Mouse (Mus musculus) megakaryocyte-erythroid progenitor cell, adult 5-6 weeks (primary cell): Measurements from ENCODE around the gene Vmn2r94. TPM values are rescaled to one million over a fixed set of nuclear protein-coding genes. Genes with fewer than 3 reads are reported as not detected.

Experiments
- ATAC-seq: replicated peaks from 2 replicates; pipeline ENCODE4 v1.8.0; 2016; ENCODE audit warnings: mild to moderate bottlenecking, inconsistent platforms; ENCODE audit not compliant: severe bottlenecking, poor library complexity, low FRiP score, low TSS enrichment
- total RNA-seq, 2 experiments: library from RNA; stranded (forward) in 1 of 2; stranded (reverse) in 1 of 2; fragments of 200-1000, 215-1000 nt in 1 of 2; fragments of >200 nt in 1 of 2; fragmentation: Nextera tagmentation in 1 of 2; gene quantifications; 2 replicates each; pipeline ENCODE4 v1.2.3; 2014 to 2017

Vmn2r94 gene
- not detected in 2 replicates for total RNA-seq (2014; fragmentation: Nextera tagmentation)
- not detected in 2 replicates for total RNA-seq (2017)

DNA sequence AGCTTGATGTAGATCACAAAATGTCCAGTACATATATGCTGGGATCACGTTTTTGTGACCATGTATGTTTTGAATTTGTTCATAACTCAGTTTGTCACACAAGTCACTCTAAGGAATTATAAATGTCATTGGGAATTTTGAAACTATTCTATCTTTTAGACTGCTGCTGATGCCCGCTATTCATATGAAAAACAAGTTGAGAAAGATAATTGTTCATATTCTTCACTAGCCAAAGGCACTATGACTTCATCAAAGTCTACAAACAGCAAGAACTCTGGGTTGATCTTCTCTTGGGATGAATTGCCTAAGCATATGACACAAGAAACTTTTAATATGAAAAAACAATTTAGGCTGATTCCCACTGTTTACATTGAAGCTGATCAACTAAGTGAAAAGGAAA lies at the start of gene Vmn2r94:
Vmn2r94 (minus strand) TSS at position 101 of the 400 bp plus-strand sequence.
- ATAC-seq: no peak

DNA sequence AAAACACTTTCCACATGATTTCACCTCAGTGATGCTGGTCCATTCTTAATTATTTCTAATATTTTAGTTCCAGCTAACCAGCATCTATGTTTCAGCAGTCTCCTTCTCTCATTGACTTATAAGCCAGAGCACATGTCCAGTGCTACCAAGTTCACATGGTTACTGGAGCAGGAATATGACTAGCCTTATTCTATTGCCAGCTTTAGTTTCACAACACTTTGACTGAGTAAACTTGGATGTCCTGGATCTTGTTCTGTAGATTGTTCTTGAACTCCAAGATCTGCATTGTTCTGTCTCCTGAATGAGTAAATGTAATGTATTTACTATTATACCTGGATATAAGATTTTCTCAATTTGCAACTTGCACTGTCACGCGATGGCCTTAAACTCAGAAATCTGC lies 45.5 kb upstream of the Vmn2r94 start:
- no peak for ATAC-seq

DNA sequence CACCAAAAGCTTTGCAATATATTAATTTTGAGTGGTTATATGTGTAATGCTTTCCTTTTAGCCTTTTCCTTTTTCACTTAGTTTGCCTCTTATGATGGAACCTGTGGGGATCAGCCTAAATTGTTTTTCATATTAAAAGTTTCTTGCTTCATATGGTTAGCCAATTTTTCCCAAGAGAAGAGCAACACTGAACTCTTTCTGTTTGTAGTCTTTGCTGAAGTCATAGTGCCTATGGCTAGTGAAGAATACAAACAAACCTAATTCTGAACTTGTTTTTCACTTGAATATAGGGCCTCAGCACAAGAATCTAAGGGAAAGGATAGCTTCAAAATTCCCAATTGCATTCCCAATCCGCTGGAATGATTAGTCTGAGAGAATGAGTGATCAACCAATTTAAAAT lies 20.2 kb upstream of the Vmn2r94 start, which contains the start of gene Vmn2r93:
Vmn2r93 (plus strand) TSS at position 301 of the 400 bp plus-strand sequence.
- ATAC-seq: no peak

DNA sequence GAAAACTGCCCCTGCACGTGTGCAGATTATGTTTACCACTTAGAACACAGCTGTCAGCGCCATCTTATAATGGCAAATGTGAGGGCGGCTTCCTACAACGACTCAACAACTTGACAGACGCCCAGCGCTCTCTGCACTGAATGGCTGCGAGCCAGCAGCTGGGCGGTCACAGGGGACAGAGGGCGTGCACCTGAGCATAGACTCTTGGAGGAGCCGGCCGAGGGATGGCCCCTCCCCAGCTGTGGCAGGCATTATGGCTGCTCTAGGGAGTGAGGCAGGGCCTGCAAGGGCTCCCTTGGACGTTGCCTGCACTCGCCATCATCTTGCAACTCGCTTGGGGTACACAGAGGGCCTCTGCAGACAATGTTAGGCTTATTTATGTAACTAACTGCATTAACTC lies 40.6 kb downstream of the Vmn2r94 start:
- no peak for ATAC-seq

DNA sequence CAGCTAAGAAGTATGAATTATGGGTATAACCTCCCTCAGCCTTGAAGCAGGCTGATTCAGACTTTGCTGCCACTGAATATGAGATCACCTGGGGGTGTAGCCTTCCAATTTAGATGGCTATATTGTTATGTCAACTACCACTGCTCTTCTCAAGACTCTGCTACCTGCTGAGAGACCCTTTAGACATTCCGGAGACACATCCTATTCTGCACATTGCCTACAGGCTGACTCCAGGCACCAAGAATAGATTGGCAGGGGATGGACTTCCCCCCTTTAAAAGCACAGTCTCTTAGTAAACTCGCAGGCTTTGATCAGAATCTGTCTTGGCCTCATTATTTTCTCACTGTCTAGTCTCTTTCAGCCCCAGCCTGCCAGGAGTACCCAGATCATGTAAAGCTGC lies 45.6 kb downstream of the Vmn2r94 start:
- ATAC-seq: no peak

DNA sequence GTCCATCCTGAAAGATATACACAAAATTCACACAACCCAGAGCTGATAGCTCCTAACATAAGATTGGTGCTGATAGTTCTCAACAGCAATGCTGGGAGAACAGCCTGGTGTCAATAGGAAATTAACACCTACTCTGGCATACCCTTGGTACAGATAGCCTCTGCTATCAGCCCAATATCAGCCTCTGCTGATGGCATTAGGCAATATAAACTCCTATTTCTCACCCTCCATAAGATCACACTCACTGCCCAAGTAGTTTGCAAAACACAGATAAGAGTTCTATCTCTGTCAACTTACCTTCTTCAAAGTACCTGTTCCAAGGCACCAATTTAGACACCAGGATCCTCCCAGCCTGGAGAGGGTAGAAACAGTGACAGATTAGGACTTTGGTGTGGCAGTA lies 56.3 kb downstream of the Vmn2r94 start:
- ATAC-seq: no peak

Other genes starting within 250 kb of the Vmn2r94 start
- not detected in 2 replicates for gene Vmn2r124, start 228.3 kb downstream of the Vmn2r94 start, total RNA-seq (2014; fragmentation: Nextera tagmentation)
- gene Vmn2r124, start 228.3 kb downstream of the Vmn2r94 start, total RNA-seq (2017): not detected in 2 replicates
- gene Vmn2r91, start 192.7 kb downstream of the Vmn2r94 start, total RNA-seq (2014; fragmentation: Nextera tagmentation): not detected in 2 replicates
- gene Vmn2r91, start 192.7 kb downstream of the Vmn2r94 start, total RNA-seq (2017): not detected in 2 replicates
- gene Vmn2r92, start 125.9 kb downstream of the Vmn2r94 start, total RNA-seq (2014; fragmentation: Nextera tagmentation): not detected in 2 replicates
- not detected in 2 replicates for gene Vmn2r92, start 125.9 kb downstream of the Vmn2r94 start, total RNA-seq (2017)
- not detected in 2 replicates for gene Vmn2r93, start 20.3 kb upstream of the Vmn2r94 start, total RNA-seq (2014; fragmentation: Nextera tagmentation)
- gene Vmn2r93, start 20.3 kb upstream of the Vmn2r94 start, total RNA-seq (2017): not detected in 2 replicates
- not detected in 2 replicates for gene Vmn2r95, start 146.3 kb upstream of the Vmn2r94 start, total RNA-seq (2014; fragmentation: Nextera tagmentation)
- gene Vmn2r95, start 146.3 kb upstream of the Vmn2r94 start, total RNA-seq (2017): not detected in 2 replicates